Mouse (Mus musculus) heart, embryonic 14.5 days (tissue): ENCODE measurements around the gene Nrsn1. TPM values are rescaled to one million over a fixed set of nuclear protein-coding genes. Genes with fewer than 3 reads are reported as not detected.
A peak's percentile ranks its signal among the peaks of the same experiment; 100 is the strongest.
"Not testable (repeated sequence)": the region's sequence is repeated elsewhere in the genome, so short reads cannot be mapped to it uniquely, and the experiment has no call there.

Experiments
- ATAC-seq: fragments of 200-750 bp; cut with Nextera tagmentation; 2 replicates; pipeline ENCODE4 v1.8.0; 2017; ENCODE audit warnings: low read depth, moderate TSS enrichment; ENCODE audit not compliant: insufficient number of reproducible peaks, insufficient read depth, low FRiP score
- H3K27ac ChIP-seq, 2 experiments: fragments of 200-500 bp in 1 of 2; fragments of 300-500 bp in 1 of 2; sonication (generic) in 1 of 2; replicated peaks in 1 of 2; 2 replicates each; pipeline ENCODE4 v1.5.1; 2012 to 2014; ENCODE audit warnings: low read depth in 2 of 2, low read length in 2 of 2, control low read depth in 1 of 2, mild to moderate bottlenecking in 1 of 2, mixed read lengths in 1 of 2; ENCODE audit not compliant: control insufficient read depth in 1 of 2, insufficient read depth in 1 of 2
- H3K27me3 ChIP-seq: fragments of 300-500 bp; sonication (generic); 2 replicates; pipeline ENCODE4 v1.6.1; 2014; ENCODE audit warnings: mild to moderate bottlenecking, low read length, control low read depth; ENCODE audit not compliant: control insufficient read depth, insufficient read depth
- H3K36me3 ChIP-seq: fragments of 300-500 bp; sonication (generic); 2 replicates; pipeline ENCODE4 v1.6.1; 2014; ENCODE audit warnings: mild to moderate bottlenecking, control low read depth, low read length, mixed read lengths; ENCODE audit not compliant: control insufficient read depth, insufficient read depth
- H3K4me1 ChIP-seq, 2 experiments: fragments of 200-500 bp in 1 of 2; fragments of 300-500 bp in 1 of 2; sonication (generic) in 1 of 2; 2 replicates each; pipeline ENCODE4 v1.6.1; 2012 to 2014; ENCODE audit warnings: low read length in 2 of 2, control low read depth in 1 of 2, mixed read lengths in 1 of 2; ENCODE audit not compliant: control insufficient read depth in 2 of 2, insufficient read depth in 2 of 2
- H3K4me2 ChIP-seq: fragments of 300-500 bp; sonication (generic); 2 replicates; pipeline ENCODE4 v1.6.1; 2014; ENCODE audit warnings: mild to moderate bottlenecking, low read length
- H3K4me3 ChIP-seq, 2 experiments: fragments of 200-500 bp in 1 of 2; fragments of 300-500 bp in 1 of 2; sonication (generic) in 1 of 2; 2 replicates each; pipeline ENCODE4 v1.5.1; 2012 to 2014; ENCODE audit warnings: low read length in 2 of 2, mild to moderate bottlenecking in 2 of 2, control low read depth in 1 of 2, low read depth in 1 of 2, moderate library complexity in 1 of 2; ENCODE audit not compliant: control insufficient read depth in 1 of 2, insufficient read depth in 1 of 2
- H3K9ac ChIP-seq: fragments of 300-500 bp; sonication (generic); 2 replicates; pipeline ENCODE4 v1.6.1; 2014; ENCODE audit warnings: mild to moderate bottlenecking, low read length
- H3K9me3 ChIP-seq: fragments of 300-500 bp; sonication (generic); 2 replicates; pipeline ENCODE4 v1.6.1; 2016; ENCODE audit warnings: low read length, control low read depth; ENCODE audit not compliant: control insufficient read depth
- WGBS: fragments of 180-500 bp; shearing (Covaris S2); extraction: QIAGEN DNeasy Blood & Tissue Kit; methylation state at CpG from one replicate; pipeline ENCODE4 v1.1.7; 2014; 5-methylcytosine and 5-hydroxymethylcytosine counted together
- polyA plus RNA-seq: library from polyadenylated mRNA; unstranded; fragments of >200 nt; fragmentation: Nextera tagmentation; extraction: Ambion mirVana; gene quantifications from 2 replicates; pipeline ENCODE4 v1.2.1, GENCODE M21; 2014

Nrsn1 gene
- polyA plus RNA-seq, result 0.18 and 1.1 TPM in 2 replicates

DNA sequence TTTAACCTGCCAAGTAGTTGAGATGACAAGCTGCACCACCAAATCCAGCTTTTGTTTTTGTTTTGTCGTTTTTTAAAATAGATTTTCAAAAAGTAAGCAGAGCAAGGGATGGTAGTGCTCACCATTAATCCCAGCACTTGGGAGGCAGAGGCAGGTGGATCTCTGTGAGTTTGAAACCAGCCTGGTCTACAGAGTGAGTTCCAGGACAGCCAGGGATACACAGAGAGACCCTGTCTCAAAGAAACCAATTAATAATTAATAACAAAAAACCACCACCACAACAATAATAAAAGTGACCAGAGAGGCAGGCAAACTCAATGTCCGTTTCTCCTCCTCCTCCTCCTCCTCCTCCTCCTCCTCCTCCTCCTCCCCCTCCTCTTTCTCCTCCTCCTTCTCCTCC, at the start of gene Nrsn1:
Nrsn1 (minus strand) TSS at position 101 of the 400 bp plus-strand sequence.
- peak within 1 kb of the TSS; percentile 74 for H3K4me2 ChIP-seq
- not testable (repeated sequence) for H3K27me3 ChIP-seq, H3K4me1 ChIP-seq, H3K36me3 ChIP-seq, ATAC-seq, H3K9ac ChIP-seq, H3K27ac ChIP-seq, H3K9me3 ChIP-seq
- H3K4me3 ChIP-seq, result peak within 1 kb of the TSS; percentile 27 to 34
- 72% methylated on average over 2 of the region's 2 CpGs for WGBS

DNA sequence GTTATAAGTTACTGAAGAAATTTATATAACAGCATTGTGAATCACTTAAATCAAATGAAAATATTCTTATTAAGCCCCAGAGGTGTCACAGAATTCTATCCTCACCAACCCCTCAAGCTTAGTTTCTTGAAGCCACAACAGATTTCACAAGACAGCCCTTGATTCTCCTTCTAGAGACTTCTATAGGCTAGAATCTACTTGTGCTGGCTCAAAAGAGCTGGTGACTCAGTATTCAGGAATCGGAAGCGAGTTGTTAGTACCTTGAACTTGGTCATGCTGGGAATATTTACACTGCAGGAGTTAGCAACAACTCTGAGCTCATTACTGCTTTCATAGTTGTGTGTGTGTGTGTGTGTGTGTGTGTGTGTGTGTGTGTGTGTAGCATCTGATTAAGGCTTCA, 41.8 kb upstream of the Nrsn1 start:
- no peak for ATAC-seq
- 78% methylated on average over 2 of the region's 2 CpGs for WGBS
- no peaks in the 10 kb centered on the region for H3K27me3 ChIP-seq

DNA sequence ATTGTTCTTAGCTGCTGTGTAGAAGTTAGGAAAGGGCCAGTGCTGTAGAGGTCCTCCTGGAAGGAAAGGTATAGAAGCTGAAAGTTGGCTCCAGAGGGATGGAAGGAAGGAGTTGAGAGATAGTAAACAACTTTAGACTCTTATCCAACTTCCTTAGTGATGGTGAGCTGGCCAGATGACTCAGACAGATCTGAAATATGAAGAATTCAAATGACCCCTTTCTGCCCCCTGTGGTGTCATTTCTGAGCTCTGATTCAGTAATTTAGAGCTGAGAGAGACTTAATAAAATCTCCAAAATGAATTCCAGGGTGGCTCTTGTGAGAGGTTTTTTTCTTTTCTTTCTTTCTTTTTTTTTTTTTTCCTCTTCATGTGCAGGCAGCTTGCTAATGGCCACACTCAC, 39.8 kb upstream of the Nrsn1 start:
- Histone ChIP-seq H3K27ac (no peak overlapping the region), H3K27me3 (no peaks in the 10 kb centered on the region), H3K9me3 (no peaks in the 10 kb centered on the region), H3K4me3 (no peak overlapping the region), H3K9ac (no peak overlapping the region), H3K36me3 (no peaks in the 10 kb centered on the region), H3K4me1 (no peaks in the 10 kb centered on the region), H3K4me2 (no peak overlapping the region)
- ATAC-seq, result no peak

More for the DNA sequence above, 41.8 kb upstream of the Nrsn1 start:
- Histone ChIP-seq H3K9me3 (no peaks in the 10 kb centered on the region), H3K9ac (no peak overlapping the region), H3K4me2 (no peak overlapping the region), H3K36me3 (no peaks in the 10 kb centered on the region), H3K4me1 (no peaks in the 10 kb centered on the region), H3K4me3 (no peak overlapping the region), H3K27ac (no peak overlapping the region)

DNA sequence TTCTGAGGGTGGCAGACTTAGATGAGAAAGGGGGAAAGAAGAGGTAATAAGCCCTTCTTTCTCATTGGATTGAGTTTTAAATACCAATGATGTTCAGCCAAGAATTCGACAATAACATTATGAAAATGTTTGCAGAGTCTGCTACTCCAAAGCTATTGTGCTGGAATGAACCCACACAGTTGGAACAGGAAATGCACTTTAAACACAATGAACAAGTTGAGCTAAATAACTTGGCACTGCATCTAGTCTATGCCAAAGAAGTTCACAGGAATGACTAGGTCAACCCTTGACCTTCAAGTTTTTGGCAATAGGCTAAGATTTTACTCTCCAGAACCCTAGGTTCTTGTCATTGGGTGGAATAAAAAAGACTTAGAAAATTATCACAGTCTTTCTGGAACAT, 18.4 kb upstream of the Nrsn1 start:
- no peak for ATAC-seq
- H3K4me1 ChIP-seq, result no peaks in the 10 kb centered on the region
- no peak overlapping the region for H3K27ac ChIP-seq
- no peak overlapping the region for H3K4me3 ChIP-seq
- 63% methylated on average over 1 of the region's 1 CpGs for WGBS
- no peak overlapping the region for H3K4me2 ChIP-seq
- no peaks in the 10 kb centered on the region for H3K27me3 ChIP-seq
- no peaks in the 10 kb centered on the region for H3K36me3 ChIP-seq
- no peaks in the 10 kb centered on the region for H3K9me3 ChIP-seq
- H3K9ac ChIP-seq, result no peak overlapping the region

DNA sequence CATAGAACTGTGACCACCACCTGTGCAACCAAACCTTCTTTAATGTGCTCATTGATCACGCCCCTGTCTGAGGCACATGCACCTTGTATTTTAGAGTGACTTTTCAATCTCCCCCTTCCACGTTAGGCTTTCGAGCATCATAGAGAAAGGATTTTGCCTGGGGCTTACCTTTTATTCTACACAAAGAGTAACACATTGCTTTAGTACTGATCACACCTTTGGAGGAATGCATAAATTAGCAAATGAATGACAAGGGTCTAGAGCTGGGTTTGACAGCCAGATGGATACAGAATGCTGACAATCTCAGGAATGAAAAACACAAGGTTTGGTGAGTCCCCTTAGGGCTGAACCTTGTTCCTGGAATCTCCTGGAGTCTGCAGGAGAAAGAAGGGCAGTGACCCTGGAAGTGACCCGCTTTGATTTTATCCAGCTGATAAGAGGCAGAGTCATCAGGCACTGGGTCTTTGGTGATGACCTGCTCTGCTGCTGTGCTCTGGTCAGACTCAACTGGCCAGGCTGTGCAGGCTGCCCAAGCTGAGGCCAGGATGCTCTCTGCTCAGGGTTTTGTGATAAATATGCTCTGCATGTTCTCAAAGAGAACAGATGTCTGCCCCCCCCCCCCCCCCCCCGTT, 4.7 kb upstream of the Nrsn1 start:
- no peak for ATAC-seq

DNA sequence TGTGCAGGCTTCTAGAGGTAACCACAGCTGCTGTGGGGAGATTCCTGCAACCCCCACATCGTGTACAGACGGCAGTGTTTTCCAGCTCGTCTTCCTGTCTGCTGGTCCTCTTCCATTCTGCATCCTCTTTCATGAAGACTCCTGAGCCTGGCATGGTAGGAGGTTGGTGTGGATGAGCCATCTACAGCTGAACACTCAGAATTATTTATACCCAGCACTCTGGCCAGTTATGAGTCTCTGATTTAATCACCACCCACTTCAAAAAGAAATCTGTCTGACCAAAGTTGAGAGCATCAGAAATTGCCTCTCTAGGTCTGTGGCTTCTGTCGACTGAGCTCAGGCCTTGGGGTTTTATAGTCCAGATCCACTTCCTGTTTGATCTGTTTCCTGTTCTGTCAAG, 1.9 kb upstream of the Nrsn1 start:
- peaks cover 5 to 6% of the 10 kb centered on the region in 2 experiments; a peak in 1 of 4 replicates for H3K4me1 ChIP-seq
- no peaks in the 10 kb centered on the region for H3K36me3 ChIP-seq
- H3K4me2 ChIP-seq, result no peak overlapping the region
- no peaks in the 10 kb centered on the region for H3K27me3 ChIP-seq
- 44% methylated on average over 4 of the region's 4 CpGs for WGBS
- ATAC-seq, result no peak
- H3K4me3 ChIP-seq, result no peak overlapping the region
- no peak overlapping the region for H3K9ac ChIP-seq
- no peak overlapping the region for H3K27ac ChIP-seq
- no peaks in the 10 kb centered on the region for H3K9me3 ChIP-seq

More for the DNA sequence above, 4.7 kb upstream of the Nrsn1 start:
- Histone ChIP-seq H3K4me1 (0 out of 4 replicates have a peak, but pooled peaks cover 0 to under 1% of the 10 kb centered on the region in 2 experiments), H3K4me2 (no peak overlapping the region), H3K27ac (no peak overlapping the region), H3K4me3 (no peak overlapping the region), H3K9ac (no peak overlapping the region), H3K36me3 (no peaks in the 10 kb centered on the region), H3K9me3 (no peaks in the 10 kb centered on the region), H3K27me3 (no peaks in the 10 kb centered on the region)
- WGBS, result 56% methylated on average over 5 of the region's 5 CpGs

DNA sequence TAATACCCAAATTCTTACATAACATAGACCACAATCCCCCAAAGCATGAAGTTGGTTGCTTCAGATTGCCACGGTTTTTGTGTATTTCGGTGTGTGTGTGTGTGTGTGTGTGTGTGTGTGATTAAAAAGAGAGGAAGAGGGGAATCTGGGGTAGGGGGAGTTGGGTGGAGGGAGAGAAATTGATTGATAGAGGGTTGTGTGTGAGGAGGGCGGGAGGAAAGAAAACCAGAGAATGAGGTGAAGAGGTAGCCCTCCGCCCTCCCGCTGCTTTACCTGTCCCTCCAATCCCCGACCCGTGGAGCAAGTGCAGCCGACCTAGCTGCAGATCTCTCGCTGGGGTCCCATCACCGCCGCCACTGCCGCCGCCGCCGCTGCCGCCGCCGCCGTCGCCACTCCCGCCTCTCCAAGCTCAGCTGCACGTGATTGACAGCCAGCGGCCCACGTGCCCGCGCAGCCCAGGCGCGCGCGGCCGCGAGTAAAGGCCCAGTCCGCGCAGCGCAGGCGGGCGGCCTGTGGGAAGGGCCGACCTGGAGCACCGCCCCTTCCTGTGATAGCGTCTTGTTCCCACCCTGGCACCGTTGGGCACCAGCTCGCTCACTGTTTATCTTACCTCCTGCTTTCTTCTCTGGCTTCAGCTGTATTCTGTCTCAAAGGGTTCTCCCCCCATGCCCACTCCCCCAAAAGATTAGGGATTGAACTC, 583 bp downstream of the Nrsn1 start:
- peak overlapping the region; percentile 27 to 34 for H3K4me3 ChIP-seq
- H3K4me2 ChIP-seq, result peak overlapping the region; percentile 74
- no peak overlapping the region for H3K27ac ChIP-seq
- whole genome bisulfite sequencing, result 3% methylated on average over 42 of the region's 42 CpGs
- no peaks in the 10 kb centered on the region for H3K36me3 ChIP-seq
- no peaks in the 10 kb centered on the region for H3K9me3 ChIP-seq
- ATAC-seq, result no peak; the same call in 1 of the 2 replicates
- peaks cover 5 to 6% of the 10 kb centered on the region in 2 experiments; a peak in 1 of 4 replicates for H3K4me1 ChIP-seq
- no peaks in the 10 kb centered on the region for H3K27me3 ChIP-seq
- no peak overlapping the region for H3K9ac ChIP-seq
